Mouse (Mus musculus): ENCODE results near the gene Pspn. TPM values are rescaled to one million over a fixed set of nuclear protein-coding genes. Genes with fewer than 3 reads are reported as not detected.
A peak's percentile ranks its signal among the peaks of the same experiment; 100 is the strongest.

The Pspn gene
- total and polyA plus RNA-seq, 3 experiments = 1.0 TPM; not detected in 2

DNA sequence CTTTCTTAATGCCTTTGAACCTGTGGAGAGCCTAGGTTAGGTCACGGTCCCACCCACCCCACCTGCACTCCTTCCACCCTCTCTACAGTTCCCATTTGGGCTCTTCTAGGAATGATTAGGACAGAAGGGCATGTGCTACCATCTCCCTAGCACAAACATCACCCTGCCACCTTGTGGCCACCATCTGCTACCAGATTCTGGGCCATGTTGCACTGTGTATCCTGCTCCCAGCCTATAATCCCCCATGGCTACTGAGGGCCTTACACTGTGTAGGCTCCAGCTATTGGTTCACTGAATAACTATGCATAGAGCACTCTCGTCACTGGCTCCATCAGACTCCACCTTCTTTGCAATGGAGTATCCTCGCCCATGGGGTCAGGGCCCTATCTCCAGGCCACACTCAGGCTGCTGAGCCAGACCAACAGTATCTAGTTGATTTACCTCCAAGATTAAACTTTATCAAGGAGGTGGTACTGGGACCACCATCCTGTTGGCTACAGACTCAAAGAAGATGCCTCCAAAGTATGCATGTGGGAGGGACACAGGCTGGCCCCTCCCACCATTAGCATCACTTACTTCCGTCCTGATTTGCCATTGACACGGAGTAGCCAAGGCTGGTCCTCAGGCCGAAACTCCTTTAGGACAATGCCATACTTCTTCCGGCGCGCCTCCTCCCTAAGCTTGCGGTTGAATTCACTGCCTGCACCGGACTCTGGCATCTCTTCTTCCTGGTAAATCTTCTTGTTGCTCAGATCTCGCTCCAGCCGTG is 7.5 kb upstream of the Pspn start:
- Histone ChIP-seq H3K4me3 (ENCODE audit: control insufficient read depth in 1 of 2, insufficient read depth in 1 of 2, low read depth in 2 of 2, low read length in 2 of 2) (no peak overlapping the region), H3K9ac (ENCODE audit: control insufficient read depth, low read depth, low read length, poor library complexity, severe bottlenecking) (no peak overlapping the region), H3K36me3 (ENCODE audit: control insufficient read depth in 1 of 2, insufficient read depth in 2 of 2, low read length in 2 of 2) (peaks cover 2 to 23% of the 10 kb centered on the region in 2 experiments), H3K27ac (ENCODE audit: control insufficient read depth, low read depth, low read length) (no peak overlapping the region), H3K79me2 (ENCODE audit: control insufficient read depth, insufficient read depth, low read length, poor library complexity) (peaks cover 20% of the 10 kb centered on the region), H3K27me3 (ENCODE audit: control insufficient read depth in 1 of 2, insufficient read depth in 2 of 2, low read length in 2 of 2) (no peaks in the 10 kb centered on the region), H3K4me1 (ENCODE audit: control insufficient read depth in 1 of 2, insufficient read depth in 2 of 2, low read length in 2 of 2) (peaks cover 9 to 31% of the 10 kb centered on the region in 2 experiments; a peak in 3 of 4 replicates), H3K9me3 (replicated peaks; ENCODE audit: insufficient read depth, low read length) (no peaks in the 10 kb centered on the region)
- TF ChIP-seq CTCF (IDR thresholded peaks at IDR 0.05 in 2 of 3, conservative IDR thresholded peaks at IDR 0.05 in 1 of 3; ENCODE audit: control insufficient read depth in 1 of 3, insufficient read depth in 1 of 3, low read depth in 2 of 3, low read length in 3 of 3, poor library complexity in 1 of 3, severe bottlenecking in 1 of 3) = peak in 2 of 3 experiments; percentile 32 to 40; a peak in 5 of 6 replicates
- peak; percentile 35 for TF ChIP-seq SMC3 (IDR thresholded peaks at IDR 0.05; ENCODE audit: low read depth, low read length)
- no peak for TF ChIP-seq E2F4 (IDR thresholded peaks at IDR 0.05; ENCODE audit: borderline replicate concordance, low read depth, low read length)
- TF ChIP-seq MXI1 (IDR thresholded peaks at IDR 0.05; ENCODE audit: low read depth, low read length) = no peak
- DNase-seq (ENCODE audit: low read depth, low spot score) = no peak

GRCm38 (mm10) chr17:57003994-57004393 is 4.2 kb upstream of the Pspn start:
- peaks cover 3 to 20% of the 10 kb centered on the region in 2 experiments; a peak in 3 of 4 replicates for H3K4me1 ChIP-seq (ENCODE audit: control insufficient read depth in 1 of 2, insufficient read depth in 2 of 2, low read length in 2 of 2)
- peaks cover 2 to 15% of the 10 kb centered on the region in 2 experiments; a peak in 3 of 4 replicates for H3K36me3 ChIP-seq (ENCODE audit: control insufficient read depth in 1 of 2, insufficient read depth in 2 of 2, low read length in 2 of 2)
- H3K27ac ChIP-seq (ENCODE audit: control insufficient read depth, low read depth, low read length) = peak overlapping the region; percentile 47
- H3K9me3 ChIP-seq (replicated peaks; ENCODE audit: insufficient read depth, low read length) = no peaks in the 10 kb centered on the region
- no peaks in the 10 kb centered on the region for H3K27me3 ChIP-seq (ENCODE audit: control insufficient read depth in 1 of 2, insufficient read depth in 2 of 2, low read length in 2 of 2)
- H3K79me2 ChIP-seq (ENCODE audit: control insufficient read depth, insufficient read depth, low read length, poor library complexity) = 0 out of 2 replicates have a peak, but pooled peaks cover 1% of the 10 kb centered on the region
- no peak overlapping the region for H3K4me3 ChIP-seq (ENCODE audit: control insufficient read depth in 1 of 2, insufficient read depth in 1 of 2, low read depth in 2 of 2, low read length in 2 of 2)
- TF ChIP-seq ELF1 (IDR thresholded peaks at IDR 0.05; ENCODE audit: low read depth, low read length) (no peak), CHD2 (IDR thresholded peaks at IDR 0.05; ENCODE audit: low read length) (no peak), TCF12 (IDR thresholded peaks at IDR 0.05; ENCODE audit: low read depth, low read length) (peak; percentile 29; the same call in 1 of the 2 replicates), NRF1 (IDR thresholded peaks at IDR 0.05; ENCODE audit: insufficient read depth, low read depth, low read length, poor library complexity, severe bottlenecking) (no peak), E2F4 (IDR thresholded peaks at IDR 0.05; ENCODE audit: borderline replicate concordance, low read depth, low read length) (no peak), CTCF (IDR thresholded peaks at IDR 0.05 in 2 of 3, conservative IDR thresholded peaks at IDR 0.05 in 1 of 3; ENCODE audit: control insufficient read depth in 1 of 3, insufficient read depth in 1 of 3, low read depth in 2 of 3, low read length in 3 of 3, poor library complexity in 1 of 3, severe bottlenecking in 1 of 3) (no peak), ETS1 (IDR thresholded peaks at IDR 0.05; ENCODE audit: low read depth, low read length) (no peak), TAL1 (IDR thresholded peaks at IDR 0.05; ENCODE audit: low read length) (peak; percentile 93), EP300 (IDR thresholded peaks at IDR 0.05; ENCODE audit: low read depth in 1 of 2, low read length in 2 of 2) (peak; percentile 53 to 58; a peak in 2 of 4 replicates), MAZ (IDR thresholded peaks at IDR 0.05; ENCODE audit: low read depth, low read length) (no peak), JUND (IDR thresholded peaks at IDR 0.05; ENCODE audit: low read depth, low read length) (peak; percentile 76; the same call in 1 of the 2 replicates), ZC3H11A (IDR thresholded peaks at IDR 0.05; ENCODE audit: low read depth, low read length) (no peak), GATA1 (IDR thresholded peaks at IDR 0.05; ENCODE audit: low read depth, low read length) (peak; percentile 70), MAX (IDR thresholded peaks at IDR 0.05; ENCODE audit: low read length) (no peak), MXI1 (IDR thresholded peaks at IDR 0.05; ENCODE audit: low read depth, low read length) (no peak), POLR2AphosphoS5 (IDR thresholded peaks at IDR 0.05; ENCODE audit: borderline replicate concordance, low read depth, low read length) (no peak)
- peak; percentile 73 for DNase-seq (ENCODE audit: low read depth, low spot score)
- no peak overlapping the region for H3K9ac ChIP-seq (ENCODE audit: control insufficient read depth, low read depth, low read length, poor library complexity, severe bottlenecking)
